Mouse (Mus musculus) bone marrow macrophage, adult 2 months (primary cell): Measurements from ENCODE around the gene Cdc45.

Experiments
- CTCF ChIP-seq: IDR thresholded peaks from 2 replicates; pipeline ENCODE4 v1.5.1; 2012; ENCODE audit warnings: low read depth, mild to moderate bottlenecking, low read length, moderate library complexity
- POLR2A ChIP-seq: IDR thresholded peaks from 2 replicates; pipeline ENCODE4 v1.6.1; 2012; ENCODE audit warnings: mild to moderate bottlenecking, low read depth, low read length, borderline replicate concordance

GRCm38 (mm10) chr16:18833486-18833885, 21.7 kb upstream of the Cdc45 start:
- TF ChIP-seq CTCF (no peak), POLR2A (no peak)
